Mouse (Mus musculus) limb, embryonic 12.5 days (tissue): ENCODE results near the gene Esrrb. TPM values are rescaled to one million over a fixed set of nuclear protein-coding genes. Genes with fewer than 3 reads are reported as not detected.

Experiments
- ATAC-seq: fragments of 200-750 bp; cut with Nextera tagmentation; 2 replicates; pipeline ENCODE4 v1.8.0; 2017; ENCODE audit warnings: low read depth, moderate TSS enrichment; ENCODE audit not compliant: insufficient number of reproducible peaks, insufficient read depth, low FRiP score, low TSS enrichment
- H3K27ac ChIP-seq: fragments of 300-500 bp; sonication (generic); 2 replicates; pipeline ENCODE4 v1.5.1; 2016; ENCODE audit warnings: mild to moderate bottlenecking, moderate library complexity
- H3K27me3 ChIP-seq: fragments of 300-500 bp; sonication (generic); 2 replicates; pipeline ENCODE4 v1.6.1; 2016; ENCODE audit warnings: mild to moderate bottlenecking, moderate library complexity
- H3K36me3 ChIP-seq: fragments of 300-500 bp; sonication (generic); 2 replicates; pipeline ENCODE4 v1.6.1; 2016; ENCODE audit warnings: mild to moderate bottlenecking, moderate library complexity
- H3K4me1 ChIP-seq: fragments of 300-500 bp; sonication (generic); replicated peaks from 2 replicates; pipeline ENCODE4 v1.6.1; 2016
- H3K4me2 ChIP-seq: fragments of 300-500 bp; sonication (generic); 2 replicates; pipeline ENCODE4 v1.6.1; 2016; ENCODE audit warnings: mild to moderate bottlenecking, moderate library complexity
- H3K4me3 ChIP-seq: fragments of 300-500 bp; sonication (generic); replicated peaks from 2 replicates; pipeline ENCODE4 v1.5.1; 2016; ENCODE audit warnings: mild to moderate bottlenecking
- H3K9ac ChIP-seq: fragments of 300-500 bp; sonication (generic); replicated peaks from 2 replicates; pipeline ENCODE4 v1.6.1; 2016; ENCODE audit warnings: mild to moderate bottlenecking, moderate library complexity
- H3K9me3 ChIP-seq: fragments of 300-500 bp; sonication (generic); 2 replicates; pipeline ENCODE4 v1.6.1; 2016; ENCODE audit warnings: mild to moderate bottlenecking, moderate library complexity
- WGBS: fragments of 180-500 bp; shearing (Covaris S2); methylation state at CpG from one replicate; pipeline ENCODE4 v1.1.7; 2016; 5-methylcytosine and 5-hydroxymethylcytosine counted together
- polyA plus RNA-seq: library from polyadenylated mRNA; unstranded; fragments of >200 nt; fragmentation: Nextera tagmentation; extraction: Ambion mirVana; gene quantifications from 2 replicates; pipeline ENCODE4 v1.2.1, GENCODE M21; 2016

Esrrb gene
- polyA plus RNA-seq, result 0.73 and 0.74 TPM in 2 replicates

DNA sequence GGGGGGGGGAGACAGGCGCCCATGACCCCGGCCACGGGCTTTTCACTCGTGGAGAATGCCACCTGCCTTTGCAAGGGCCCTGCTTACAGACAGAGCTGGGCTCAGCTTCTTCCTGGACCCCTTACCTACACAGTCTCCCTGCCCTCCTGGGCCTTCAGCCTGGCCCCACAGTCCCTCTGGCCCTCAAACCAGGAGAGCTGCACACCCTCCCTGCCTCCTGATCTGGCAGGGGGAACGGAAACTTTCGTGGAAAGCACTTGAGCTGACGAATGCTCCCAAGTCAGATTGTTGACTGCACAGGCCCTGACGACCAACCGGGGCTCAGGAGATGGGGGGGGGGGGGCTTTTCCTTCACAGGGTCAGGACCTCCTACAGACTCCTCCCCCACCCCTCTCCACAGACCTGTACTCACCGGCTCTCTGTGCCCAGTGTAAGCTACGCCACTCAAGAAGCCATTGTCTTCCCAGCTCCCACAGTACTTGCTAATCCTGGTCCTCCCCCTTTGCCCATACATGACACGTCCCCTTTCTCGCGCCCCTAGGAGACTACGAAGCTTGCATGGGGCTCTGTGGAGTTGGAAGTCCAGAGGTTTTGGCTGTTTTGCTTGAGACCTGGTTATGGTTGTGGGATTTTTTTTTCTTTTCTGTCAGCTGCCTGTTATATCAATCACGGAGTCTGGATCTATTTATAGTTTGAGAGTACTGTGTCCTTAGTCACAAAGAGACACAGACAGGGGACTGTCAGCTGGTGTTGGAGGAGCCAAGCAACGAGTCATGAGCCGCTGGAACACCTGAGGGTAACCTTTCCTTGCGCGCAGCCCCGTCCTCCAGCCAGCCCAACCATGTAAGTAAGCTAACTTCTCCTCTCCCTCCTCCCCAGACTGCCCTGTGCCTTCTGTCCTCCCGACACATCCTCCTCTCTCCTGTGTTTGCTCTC, at the start of gene Esrrb:
Gene Esrrb, plus strand, starts transcription at position 422 of the 936 bp plus-strand sequence.
- 0 out of 2 replicates have a peak, but pooled peaks have one; percentile 27 for ATAC-seq
- Histone ChIP-seq H3K36me3 (no peaks in the 10 kb centered on the region), H3K4me1 (peaks cover 61% of the 10 kb centered on the region)

DNA sequence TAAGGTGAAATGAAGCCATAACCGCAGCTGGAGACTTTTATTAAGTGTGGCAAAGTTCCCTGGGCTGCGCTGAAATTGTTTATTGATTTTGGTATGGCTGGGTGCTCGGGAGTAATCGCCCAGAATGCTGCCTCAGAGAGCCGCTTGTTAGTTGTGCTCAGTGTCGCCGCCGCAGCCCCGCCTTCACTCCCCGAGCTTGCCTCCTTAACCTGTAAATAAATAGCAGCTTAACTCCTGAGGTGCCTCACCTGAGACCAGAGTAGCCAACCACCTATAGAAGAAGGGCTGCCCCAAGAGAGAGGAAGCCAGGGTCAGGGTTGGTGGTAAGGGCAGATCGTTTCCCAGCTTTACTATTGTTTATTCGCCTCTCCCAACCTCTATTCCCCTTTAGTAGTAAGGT, 40.3 kb upstream of the Esrrb start:
- H3K4me3 ChIP-seq, result no peak overlapping the region; the same call in 1 of the 2 replicates
- 8% methylated on average over 12 of the region's 12 CpGs for WGBS

More for the DNA sequence above, at the start of gene Esrrb:
- Histone ChIP-seq H3K27ac (no peak within 1 kb of the TSS), H3K4me2 (peak within 1 kb of the TSS; percentile 35), H3K27me3 (peaks cover 26% of the 10 kb centered on the region; the same call in 1 of the 2 replicates), H3K4me3 (no peak within 1 kb of the TSS), H3K9me3 (no peaks in the 10 kb centered on the region), H3K9ac (no peak within 1 kb of the TSS)
- 32% methylated on average over 22 of the region's 22 CpGs for WGBS

DNA sequence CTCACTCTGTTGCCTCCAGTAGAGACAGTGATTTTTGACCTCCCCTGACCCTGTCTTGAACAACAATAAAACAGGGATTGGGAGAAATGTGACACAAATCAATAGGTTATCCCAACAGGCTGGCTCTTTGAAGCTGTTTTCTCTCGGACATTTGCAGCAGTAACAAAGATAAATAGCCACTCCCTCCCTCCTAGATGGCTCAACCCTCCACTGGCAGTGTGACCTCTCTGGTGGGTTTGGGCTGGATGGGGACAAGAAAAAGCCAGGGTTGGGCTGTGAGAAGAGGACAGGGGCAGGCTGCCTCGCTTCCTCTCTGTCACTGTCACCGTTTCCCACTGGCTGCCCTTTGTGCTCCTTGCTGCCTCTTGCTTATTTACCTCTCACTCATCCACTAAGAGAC, 36.6 kb upstream of the Esrrb start:
- peaks cover 4% of the 10 kb centered on the region; the same call in 1 of the 2 replicates for H3K27me3 ChIP-seq
- no peak for ATAC-seq
- peaks cover 17% of the 10 kb centered on the region; the same call in 1 of the 2 replicates for H3K4me1 ChIP-seq
- no peak overlapping the region for H3K4me3 ChIP-seq
- H3K4me2 ChIP-seq, result no peak overlapping the region
- 19% methylated on average over 3 of the region's 3 CpGs for WGBS
- no peaks in the 10 kb centered on the region for H3K9me3 ChIP-seq
- H3K27ac ChIP-seq, result no peak overlapping the region
- no peaks in the 10 kb centered on the region for H3K36me3 ChIP-seq
- no peak overlapping the region for H3K9ac ChIP-seq

More for the DNA sequence above, 40.3 kb upstream of the Esrrb start:
- no peak overlapping the region for H3K9ac ChIP-seq
- peaks cover 4% of the 10 kb centered on the region; the same call in 1 of the 2 replicates for H3K27me3 ChIP-seq
- H3K36me3 ChIP-seq, result no peaks in the 10 kb centered on the region
- H3K4me1 ChIP-seq, result peaks cover 10% of the 10 kb centered on the region; the same call in 1 of the 2 replicates
- peak overlapping the region; percentile 42 for H3K4me2 ChIP-seq
- H3K27ac ChIP-seq, result no peak overlapping the region
- ATAC-seq, result no peak; the same call in 1 of the 2 replicates
- H3K9me3 ChIP-seq, result no peaks in the 10 kb centered on the region

GRCm38 (mm10) chr12:86329813-86330212, 31.1 kb upstream of the Esrrb start:
- no peak overlapping the region for H3K9ac ChIP-seq
- H3K4me3 ChIP-seq, result no peak overlapping the region
- no peaks in the 10 kb centered on the region for H3K27me3 ChIP-seq
- H3K9me3 ChIP-seq, result no peaks in the 10 kb centered on the region
- no peak overlapping the region for H3K4me2 ChIP-seq
- no peak for ATAC-seq
- no peaks in the 10 kb centered on the region for H3K36me3 ChIP-seq
- 53% methylated on average over 4 of the region's 4 CpGs for WGBS
- no peak overlapping the region for H3K27ac ChIP-seq
- 0 out of 2 replicates have a peak, but pooled peaks cover 8% of the 10 kb centered on the region for H3K4me1 ChIP-seq

DNA sequence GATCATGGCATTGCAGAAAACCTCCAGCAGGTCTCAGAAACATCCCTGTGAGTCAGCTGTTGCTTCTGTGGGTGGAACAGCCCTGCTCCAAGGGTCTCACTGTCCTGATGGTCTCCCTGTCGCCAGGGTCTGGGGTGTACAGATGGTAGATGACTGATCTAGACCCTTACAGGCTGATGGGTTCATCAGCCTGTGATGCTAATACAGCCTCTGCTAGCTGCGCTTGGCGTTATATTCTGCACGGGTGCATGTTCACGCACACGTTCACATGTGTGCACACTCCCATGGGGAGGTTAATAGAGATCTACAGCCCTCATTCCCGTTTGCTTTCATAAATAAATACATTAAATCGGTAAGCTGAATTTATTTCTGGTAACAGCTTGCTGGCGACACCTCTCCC, 30.2 kb upstream of the Esrrb start:
- 87% methylated on average over 9 of the region's 9 CpGs for WGBS
- no peak overlapping the region for H3K4me3 ChIP-seq
- ATAC-seq, result no peak
- no peaks in the 10 kb centered on the region for H3K9me3 ChIP-seq
- no peaks in the 10 kb centered on the region for H3K36me3 ChIP-seq
- no peak overlapping the region for H3K9ac ChIP-seq
- H3K4me2 ChIP-seq, result no peak overlapping the region
- no peak overlapping the region for H3K27ac ChIP-seq
- 0 out of 2 replicates have a peak, but pooled peaks cover 8% of the 10 kb centered on the region for H3K4me1 ChIP-seq
- H3K27me3 ChIP-seq, result no peaks in the 10 kb centered on the region

- no peaks in the 10 kb centered on the region for H3K9me3 ChIP-seq
- no peaks in the 10 kb centered on the region for H3K36me3 ChIP-seq
- no peak for ATAC-seq
- 0 out of 2 replicates have a peak, but pooled peaks cover 8% of the 10 kb centered on the region for H3K4me1 ChIP-seq
- no peak overlapping the region for H3K27ac ChIP-seq
- H3K4me2 ChIP-seq, result no peak overlapping the region
- 76% methylated on average over 10 of the region's 10 CpGs for WGBS
- no peak overlapping the region for H3K9ac ChIP-seq
- H3K27me3 ChIP-seq, result no peaks in the 10 kb centered on the region
- no peak overlapping the region for H3K4me3 ChIP-seq
Measured at GRCm38 (mm10) chr12:86331248-86331647, 29.7 kb upstream of the Esrrb start.

- Histone ChIP-seq H3K4me2 (no peak overlapping the region), H3K27me3 (peaks cover 8% of the 10 kb centered on the region; the same call in 1 of the 2 replicates), H3K4me3 (no peak overlapping the region), H3K27ac (no peak overlapping the region), H3K4me1 (peaks cover 9% of the 10 kb centered on the region; the same call in 1 of the 2 replicates), H3K36me3 (no peaks in the 10 kb centered on the region), H3K9me3 (no peaks in the 10 kb centered on the region), H3K9ac (no peak overlapping the region)
- 92% methylated on average over 3 of the region's 3 CpGs for WGBS
- no peak for ATAC-seq
Measured at GRCm38 (mm10) chr12:86336209-86336608, 24.7 kb upstream of the Esrrb start.

- 21% methylated on average over 7 of the region's 7 CpGs for WGBS
- Histone ChIP-seq H3K27ac (no peak overlapping the region), H3K9me3 (no peaks in the 10 kb centered on the region), H3K9ac (no peak overlapping the region), H3K4me2 (no peak overlapping the region), H3K4me3 (no peak overlapping the region), H3K27me3 (peaks cover 8% of the 10 kb centered on the region; the same call in 1 of the 2 replicates), H3K36me3 (no peaks in the 10 kb centered on the region), H3K4me1 (peaks cover 9% of the 10 kb centered on the region)
- no peak for ATAC-seq
Measured at GRCm38 (mm10) chr12:86336887-86337286, 24.0 kb upstream of the Esrrb start.

- 76% methylated on average over 8 of the region's 8 CpGs for WGBS
- Histone ChIP-seq H3K4me1 (peaks cover 8% of the 10 kb centered on the region), H3K9me3 (no peaks in the 10 kb centered on the region), H3K9ac (no peak overlapping the region), H3K27me3 (peaks cover 22% of the 10 kb centered on the region), H3K36me3 (no peaks in the 10 kb centered on the region), H3K27ac (no peak overlapping the region), H3K4me3 (no peak overlapping the region), H3K4me2 (no peak overlapping the region)
- no peak for ATAC-seq
Measured at GRCm38 (mm10) chr12:86349477-86349876, 11.4 kb upstream of the Esrrb start.

- no peaks in the 10 kb centered on the region for H3K9me3 ChIP-seq
- H3K36me3 ChIP-seq, result no peaks in the 10 kb centered on the region
- H3K9ac ChIP-seq, result no peak overlapping the region
- no peak overlapping the region for H3K4me3 ChIP-seq
- no peak for ATAC-seq
- H3K4me2 ChIP-seq, result no peak overlapping the region
- H3K27me3 ChIP-seq, result peaks cover 25% of the 10 kb centered on the region; the same call in 1 of the 2 replicates
- no peak overlapping the region for H3K27ac ChIP-seq
- peaks cover 46% of the 10 kb centered on the region for H3K4me1 ChIP-seq
- WGBS, result 49% methylated on average over 6 of the region's 6 CpGs
Measured at GRCm38 (mm10) chr12:86359406-86359805, 1.5 kb upstream of the Esrrb start.

- Histone ChIP-seq H3K9me3 (no peaks in the 10 kb centered on the region), H3K9ac (no peak overlapping the region), H3K4me2 (no peak overlapping the region), H3K27ac (no peak overlapping the region), H3K36me3 (no peaks in the 10 kb centered on the region), H3K4me3 (no peak overlapping the region), H3K27me3 (peaks cover 23% of the 10 kb centered on the region; the same call in 1 of the 2 replicates), H3K4me1 (peaks cover 51% of the 10 kb centered on the region)
- ATAC-seq, result no peak
- WGBS, result 79% methylated on average over 8 of the region's 8 CpGs
Measured at GRCm38 (mm10) chr12:86359873-86360272, 1.0 kb upstream of the Esrrb start.
